Mouse (Mus musculus) embryonic facial prominence, embryonic 15.5 days (tissue): ENCODE results near the gene Bicd2. TPM values are rescaled to one million over a fixed set of nuclear protein-coding genes. Genes with fewer than 3 reads are reported as not detected.

Experiments used
- ATAC-seq: fragments of 200-750 bp; cut with Nextera tagmentation; 2 replicates; pipeline ENCODE4 v1.8.0; 2017; ENCODE audit warnings: low read depth, moderate TSS enrichment; ENCODE audit not compliant: insufficient number of reproducible peaks, low FRiP score, low TSS enrichment
- H3K27ac ChIP-seq: fragments of 300-500 bp; sonication (generic); replicated peaks from 2 replicates; pipeline ENCODE4 v1.5.1; 2015; ENCODE audit warnings: mild to moderate bottlenecking, inconsistent platforms
- H3K27me3 ChIP-seq: fragments of 300-500 bp; sonication (generic); 2 replicates; pipeline ENCODE4 v1.6.1; 2015; ENCODE audit warnings: inconsistent platforms
- H3K36me3 ChIP-seq: fragments of 300-500 bp; sonication (generic); 2 replicates; pipeline ENCODE4 v1.6.1; 2015; ENCODE audit warnings: mild to moderate bottlenecking, inconsistent platforms
- H3K4me1 ChIP-seq: fragments of 300-500 bp; sonication (generic); 2 replicates; pipeline ENCODE4 v1.6.1; 2015; ENCODE audit warnings: inconsistent platforms
- H3K4me2 ChIP-seq: fragments of 300-500 bp; sonication (generic); replicated peaks from 2 replicates; pipeline ENCODE4 v1.6.1; 2015; ENCODE audit warnings: mild to moderate bottlenecking, inconsistent platforms
- H3K4me3 ChIP-seq: fragments of 300-500 bp; sonication (generic); replicated peaks from 2 replicates; pipeline ENCODE4 v1.5.1; 2015; ENCODE audit warnings: mild to moderate bottlenecking, inconsistent platforms
- H3K9ac ChIP-seq: fragments of 300-500 bp; sonication (generic); 2 replicates; pipeline ENCODE4 v1.6.1; 2015; ENCODE audit warnings: inconsistent platforms
- H3K9me3 ChIP-seq: fragments of 300-500 bp; sonication (generic); replicated peaks from 2 replicates; pipeline ENCODE4 v1.6.1; 2016; ENCODE audit warnings: inconsistent platforms
- WGBS: fragments of 180-500 bp; shearing (Covaris S2); methylation state at CpG from one replicate; pipeline ENCODE4 v1.1.7; 2015; 5-methylcytosine and 5-hydroxymethylcytosine counted together
- polyA plus RNA-seq: library from polyadenylated mRNA; unstranded; fragments of >200 nt; fragmentation: Nextera tagmentation; extraction: Ambion mirVana; gene quantifications from 2 replicates; pipeline ENCODE4 v1.2.1, GENCODE M21; 2015

Bicd2 gene
- polyA plus RNA-seq, 1 experiment from 2014 or later = 36.0 TPM

DNA sequence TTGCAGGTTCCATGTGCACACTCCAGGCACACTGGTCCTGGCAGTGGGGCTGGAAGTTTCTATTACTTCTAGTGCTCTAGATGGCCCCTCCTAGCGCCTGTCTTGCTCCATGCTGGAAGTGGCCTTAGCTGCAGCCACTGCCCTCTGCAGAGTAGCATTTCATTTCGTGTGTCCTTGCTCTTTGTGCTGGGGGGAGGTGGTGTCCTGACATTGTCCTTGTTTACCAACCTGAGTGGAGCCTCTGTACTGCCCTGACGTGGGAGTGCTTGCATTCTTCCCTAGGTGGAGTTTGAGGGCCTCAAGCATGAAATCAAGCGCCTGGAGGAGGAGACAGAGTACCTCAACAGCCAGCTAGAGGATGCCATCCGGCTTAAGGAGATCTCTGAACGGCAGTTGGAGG is 36.2 kb downstream of the Bicd2 start:
- H3K27me3 ChIP-seq = no peaks in the 10 kb centered on the region
- no peak overlapping the region for H3K27ac ChIP-seq
- H3K4me1 ChIP-seq = peaks cover 8% of the 10 kb centered on the region; the same call in 1 of the 2 replicates
- 81% methylated on average over 6 of the region's 6 CpGs for WGBS
- no peak overlapping the region for H3K9ac ChIP-seq
- no peak overlapping the region for H3K4me2 ChIP-seq
- peaks cover 68% of the 10 kb centered on the region for H3K36me3 ChIP-seq
- no peak overlapping the region for H3K4me3 ChIP-seq
- H3K9me3 ChIP-seq = no peaks in the 10 kb centered on the region
- no peak for ATAC-seq

DNA sequence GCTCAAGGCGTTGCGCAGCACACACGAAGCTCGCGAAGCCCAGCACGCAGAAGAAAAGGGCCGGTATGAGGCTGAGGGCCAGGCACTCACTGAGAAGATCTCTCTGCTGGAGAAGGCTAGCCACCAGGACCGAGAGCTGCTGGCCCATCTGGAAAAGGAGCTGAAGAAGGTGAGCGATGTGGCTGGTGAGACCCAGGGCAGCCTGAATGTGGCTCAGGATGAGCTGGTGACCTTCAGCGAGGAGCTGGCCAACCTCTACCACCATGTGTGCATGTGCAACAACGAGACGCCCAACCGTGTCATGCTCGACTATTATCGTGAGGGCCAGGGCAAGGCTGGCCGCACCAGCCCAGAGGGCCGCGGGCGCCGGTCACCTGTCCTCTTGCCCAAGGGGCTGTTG is 37.9 kb downstream of the Bicd2 start:
- Histone ChIP-seq H3K27me3 (no peaks in the 10 kb centered on the region), H3K27ac (no peak overlapping the region), H3K4me2 (no peak overlapping the region), H3K4me1 (peaks cover 8% of the 10 kb centered on the region; the same call in 1 of the 2 replicates), H3K9ac (no peak overlapping the region), H3K36me3 (peaks cover 85% of the 10 kb centered on the region), H3K9me3 (no peaks in the 10 kb centered on the region), H3K4me3 (no peak overlapping the region)
- no peak for ATAC-seq
- WGBS = 94% methylated on average over 20 of the region's 20 CpGs

DNA sequence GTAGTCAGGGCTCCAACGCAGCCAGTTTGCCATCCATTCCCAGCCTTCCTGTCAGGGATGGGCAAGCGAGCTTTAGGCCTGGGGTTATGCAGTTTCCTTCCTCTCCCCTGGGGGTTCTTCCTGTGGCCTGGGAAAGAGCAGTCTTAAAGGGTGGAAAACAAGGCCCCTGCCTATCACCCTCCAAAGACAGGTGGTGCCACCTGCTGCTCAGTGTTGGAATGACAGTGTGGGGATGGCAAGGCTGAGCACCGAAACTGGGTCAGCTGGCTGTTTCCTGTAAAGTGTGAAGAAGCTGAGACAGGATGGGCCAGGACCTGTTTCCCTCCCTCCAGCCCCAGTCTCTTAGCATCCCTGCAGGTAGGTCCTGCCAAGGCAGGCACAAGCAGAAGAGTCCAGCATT is 39.8 kb downstream of the Bicd2 start:
- Histone ChIP-seq H3K4me1 (peaks cover 8% of the 10 kb centered on the region; the same call in 1 of the 2 replicates), H3K9ac (no peak overlapping the region), H3K27me3 (no peaks in the 10 kb centered on the region), H3K4me3 (no peak overlapping the region), H3K9me3 (no peaks in the 10 kb centered on the region), H3K4me2 (no peak overlapping the region), H3K27ac (no peak overlapping the region), H3K36me3 (peaks cover 84% of the 10 kb centered on the region)
- 14% methylated on average over 3 of the region's 3 CpGs for WGBS
- ATAC-seq = no peak

DNA sequence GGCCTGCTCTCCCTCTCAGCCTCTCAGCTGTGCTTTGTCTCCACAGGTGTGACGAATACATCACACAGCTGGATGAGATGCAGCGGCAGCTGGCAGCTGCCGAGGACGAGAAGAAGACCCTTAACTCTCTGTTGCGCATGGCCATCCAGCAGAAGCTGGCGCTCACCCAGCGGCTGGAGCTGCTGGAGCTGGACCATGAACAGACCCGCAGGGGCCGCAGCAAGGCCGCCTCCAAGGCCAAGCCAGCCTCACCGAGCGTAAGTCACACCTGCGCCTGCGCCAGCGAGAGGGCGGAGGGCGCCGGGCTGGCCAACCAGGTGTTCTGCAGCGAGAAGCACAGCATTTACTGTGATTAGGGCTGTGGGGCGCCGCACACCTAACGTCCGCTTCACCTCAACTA is 41.6 kb downstream of the Bicd2 start:
- Histone ChIP-seq H3K27ac (no peak overlapping the region), H3K4me2 (no peak overlapping the region), H3K36me3 (peaks cover 75% of the 10 kb centered on the region), H3K9ac (no peak overlapping the region), H3K4me3 (no peak overlapping the region), H3K4me1 (peaks cover 8% of the 10 kb centered on the region; the same call in 1 of the 2 replicates), H3K27me3 (no peaks in the 10 kb centered on the region), H3K9me3 (no peaks in the 10 kb centered on the region)
- 92% methylated on average over 22 of the region's 23 CpGs for WGBS
- ATAC-seq = no peak

DNA sequence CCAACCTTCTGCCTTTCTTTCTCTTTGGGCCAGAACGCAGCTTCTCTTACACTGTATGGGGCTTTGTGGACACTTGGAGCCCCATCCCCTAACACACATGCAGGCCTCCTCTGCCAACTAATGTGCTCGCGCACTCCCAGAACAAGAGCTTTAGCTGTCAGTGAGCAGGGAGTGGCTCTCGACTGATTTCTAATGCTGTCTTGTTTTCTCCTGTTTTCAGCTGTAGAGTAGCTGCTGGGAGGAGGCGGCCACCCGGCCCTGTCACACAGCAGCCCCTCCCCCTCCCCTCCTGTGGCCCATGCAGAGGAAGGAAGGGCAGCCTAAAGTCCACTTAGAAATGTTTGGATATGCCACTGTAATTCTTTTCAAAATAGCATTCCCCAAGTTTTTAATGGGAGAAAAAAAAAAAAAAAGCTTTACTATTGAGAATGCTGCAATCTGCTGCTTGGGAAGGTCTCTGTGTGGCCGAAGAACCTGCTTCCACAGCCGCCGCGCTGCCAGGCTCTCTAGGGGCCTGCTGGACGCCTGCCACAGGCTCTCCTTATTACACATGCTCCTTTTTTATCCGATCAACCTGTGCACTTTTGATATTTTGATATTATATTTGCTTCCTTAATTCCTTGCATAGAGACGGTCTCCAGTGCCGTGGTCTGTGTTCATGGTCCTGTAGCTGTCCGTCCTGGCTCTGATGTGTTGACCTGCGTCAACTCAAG is 43.5 kb downstream of the Bicd2 start:
- ATAC-seq = no peak
- 82% methylated on average over 16 of the region's 16 CpGs for WGBS
- Histone ChIP-seq H3K27me3 (no peaks in the 10 kb centered on the region), H3K4me1 (peaks cover 8% of the 10 kb centered on the region; the same call in 1 of the 2 replicates), H3K36me3 (peaks cover 60% of the 10 kb centered on the region), H3K27ac (no peak overlapping the region), H3K4me2 (no peak overlapping the region), H3K9ac (no peak overlapping the region), H3K4me3 (no peak overlapping the region), H3K9me3 (no peaks in the 10 kb centered on the region)

DNA sequence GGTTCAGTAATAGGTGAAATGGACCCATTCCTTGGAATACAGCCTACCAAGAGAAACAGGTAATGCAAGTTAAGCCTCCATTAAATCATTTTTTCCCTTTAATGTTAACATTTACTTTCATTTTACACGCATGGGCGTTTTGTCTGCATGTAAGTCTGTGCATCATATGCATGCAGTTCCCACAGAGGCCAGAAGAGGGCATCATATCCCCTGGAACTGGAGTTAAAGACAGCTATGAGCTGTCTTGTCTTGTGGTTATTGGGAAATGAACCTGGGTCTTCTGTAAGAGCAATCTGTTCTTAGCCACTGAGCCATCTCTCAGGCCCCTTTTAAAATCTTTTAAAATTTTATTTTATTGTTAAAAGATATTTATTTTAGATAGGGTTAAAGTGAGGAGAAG is 50.0 kb downstream of the Bicd2 start:
- ATAC-seq = no peak
- no peak overlapping the region for H3K27ac ChIP-seq

DNA sequence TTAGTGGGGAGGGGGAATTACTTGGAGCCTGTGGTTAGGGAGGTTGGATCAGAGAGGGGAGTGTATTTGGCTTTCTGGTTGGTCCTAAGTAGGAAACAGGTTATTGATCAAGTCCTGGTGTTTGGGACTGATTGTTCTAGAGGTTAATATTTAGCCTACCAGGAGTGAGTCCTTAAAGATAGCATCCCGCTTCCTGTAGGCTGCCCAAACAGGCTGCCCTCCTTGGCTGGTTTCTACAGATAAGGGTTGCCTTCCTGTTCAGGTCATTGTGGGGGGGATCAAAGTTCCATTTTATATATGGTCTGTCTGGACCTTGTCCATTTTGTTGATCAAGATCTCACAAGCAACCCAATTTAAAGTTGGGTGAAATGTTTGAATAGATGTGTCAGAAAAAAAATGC is 52.2 kb downstream of the Bicd2 start:
- 93% methylated on average over 1 of the region's 1 CpGs for WGBS
- Histone ChIP-seq H3K9me3 (no peaks in the 10 kb centered on the region), H3K36me3 (0 out of 2 replicates have a peak, but pooled peaks cover 13% of the 10 kb centered on the region), H3K4me3 (no peak overlapping the region), H3K27ac (no peak overlapping the region), H3K4me1 (no peaks in the 10 kb centered on the region), H3K4me2 (no peak overlapping the region), H3K27me3 (no peaks in the 10 kb centered on the region), H3K9ac (no peak overlapping the region)
- no peak for ATAC-seq

More for the DNA sequence above, 50.0 kb downstream of the Bicd2 start:
- H3K9me3 ChIP-seq = no peaks in the 10 kb centered on the region
- H3K4me1 ChIP-seq = no peaks in the 10 kb centered on the region
- no peak overlapping the region for H3K9ac ChIP-seq
- no peaks in the 10 kb centered on the region for H3K27me3 ChIP-seq
- no peak overlapping the region for H3K4me3 ChIP-seq
- H3K36me3 ChIP-seq = peaks cover 21% of the 10 kb centered on the region
- WGBS = 96% methylated on average over 2 of the region's 2 CpGs
- H3K4me2 ChIP-seq = no peak overlapping the region

DNA sequence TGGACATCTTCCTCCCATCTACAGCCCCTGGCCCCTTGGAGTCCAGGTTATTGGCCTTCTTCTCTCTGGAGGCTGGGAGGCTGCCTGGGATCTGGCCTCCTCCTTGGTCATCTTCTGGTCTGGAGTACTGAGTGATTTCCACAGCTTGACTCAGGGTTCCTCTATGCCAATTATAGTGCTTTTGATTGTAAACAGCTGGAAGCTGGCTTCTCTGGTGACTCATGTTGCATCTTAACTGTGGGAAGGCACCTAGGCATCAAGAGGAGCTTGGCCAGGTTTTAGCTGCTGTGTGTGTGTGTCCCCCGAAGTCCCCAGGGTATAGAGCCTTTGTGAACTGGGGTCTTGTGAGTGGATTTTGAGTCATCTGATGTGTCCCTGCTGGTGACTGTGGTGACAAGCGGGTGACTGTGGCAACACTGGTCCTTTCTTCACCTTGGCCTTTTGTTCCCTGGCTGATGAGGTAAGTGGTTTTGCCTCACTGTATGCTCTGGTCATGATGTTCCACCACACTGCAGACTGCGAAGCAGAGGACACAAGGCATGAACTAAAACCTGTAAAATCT is 53.6 kb downstream of the Bicd2 start:
- no peak overlapping the region for H3K9ac ChIP-seq
- ATAC-seq = no peak
- 0 out of 2 replicates have a peak, but pooled peaks cover 9% of the 10 kb centered on the region for H3K36me3 ChIP-seq
- no peak overlapping the region for H3K27ac ChIP-seq
- H3K4me2 ChIP-seq = no peak overlapping the region
- H3K4me3 ChIP-seq = no peak overlapping the region
- 95% methylated on average over 3 of the region's 3 CpGs for WGBS
- no peaks in the 10 kb centered on the region for H3K27me3 ChIP-seq
- H3K9me3 ChIP-seq = no peaks in the 10 kb centered on the region
- no peaks in the 10 kb centered on the region for H3K4me1 ChIP-seq

DNA sequence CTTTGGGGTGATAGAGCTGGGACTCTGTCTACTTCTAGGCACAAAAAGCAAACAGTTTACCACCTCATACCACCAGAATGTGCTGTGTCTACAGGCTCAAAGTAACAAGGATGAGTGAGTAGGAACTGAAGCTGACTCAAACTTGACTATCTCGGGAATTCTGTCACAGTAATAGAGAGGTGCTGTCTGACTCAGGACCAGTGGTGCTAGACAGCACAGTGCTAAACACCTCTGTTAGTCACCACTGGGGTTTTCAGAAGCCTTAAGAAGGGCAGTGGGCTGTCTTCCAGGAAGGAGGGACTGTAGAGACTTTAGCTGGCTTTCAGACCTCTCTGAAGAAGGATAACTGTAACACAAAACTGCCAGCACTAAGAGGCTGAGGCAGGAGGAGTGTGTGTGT is 55.4 kb downstream of the Bicd2 start:
- no peak overlapping the region for H3K9ac ChIP-seq
- no peak overlapping the region for H3K27ac ChIP-seq
- no peak overlapping the region for H3K4me2 ChIP-seq
- no peaks in the 10 kb centered on the region for H3K4me1 ChIP-seq
- no peaks in the 10 kb centered on the region for H3K27me3 ChIP-seq
- H3K9me3 ChIP-seq = no peaks in the 10 kb centered on the region
- no peak for ATAC-seq
- WGBS = 81% methylated on average over 1 of the region's 1 CpGs
- no peak overlapping the region for H3K4me3 ChIP-seq
- H3K36me3 ChIP-seq = no peaks in the 10 kb centered on the region

DNA sequence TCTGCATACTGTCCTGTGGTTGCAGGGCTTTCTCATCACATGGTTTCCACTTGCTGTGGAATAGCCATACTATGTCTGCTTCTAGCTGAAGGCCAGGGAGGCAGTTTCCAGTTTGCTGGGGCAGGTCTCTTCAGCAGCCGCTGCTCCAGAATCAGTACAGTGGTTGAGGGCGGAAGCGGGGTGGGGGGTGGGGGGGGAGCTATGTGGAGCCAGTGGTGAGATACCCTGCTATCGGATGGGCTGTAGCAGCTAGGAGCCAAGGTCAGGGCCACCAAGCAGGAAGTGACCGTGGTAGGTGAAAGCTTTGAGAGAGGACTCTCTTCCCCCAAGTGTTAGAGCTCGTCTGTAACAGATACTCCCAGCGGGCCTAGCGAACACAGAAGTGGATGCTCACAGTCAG is 56.8 kb downstream of the Bicd2 start:
- Histone ChIP-seq H3K9ac (no peak overlapping the region), H3K36me3 (no peaks in the 10 kb centered on the region), H3K4me1 (no peaks in the 10 kb centered on the region), H3K4me2 (no peak overlapping the region), H3K27ac (no peak overlapping the region), H3K4me3 (no peak overlapping the region), H3K27me3 (no peaks in the 10 kb centered on the region), H3K9me3 (no peaks in the 10 kb centered on the region)
- ATAC-seq = no peak
- WGBS = 74% methylated on average over 8 of the region's 8 CpGs

DNA sequence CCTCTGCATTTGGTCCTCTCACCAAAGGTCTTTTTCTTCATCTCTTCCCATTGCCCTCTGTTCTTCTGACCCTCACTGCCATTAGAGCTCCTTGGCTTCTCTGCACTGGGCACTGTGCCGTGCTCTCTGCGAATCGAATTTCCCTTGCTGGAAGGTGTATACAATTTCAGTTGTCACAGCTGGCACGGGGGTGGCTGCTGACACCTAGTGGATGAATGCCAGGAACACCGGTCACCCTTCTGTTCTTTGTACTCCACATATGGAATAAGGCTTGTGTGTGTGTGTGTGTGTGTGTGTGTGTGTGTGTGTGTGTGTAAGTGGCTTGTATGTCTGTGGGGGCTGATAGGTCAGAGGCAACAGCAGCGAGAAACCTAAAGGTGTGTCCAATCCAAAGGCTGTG is 58.8 kb downstream of the Bicd2 start:
- Histone ChIP-seq H3K4me2 (no peak overlapping the region), H3K27ac (no peak overlapping the region), H3K4me3 (no peak overlapping the region), H3K27me3 (no peaks in the 10 kb centered on the region), H3K4me1 (no peaks in the 10 kb centered on the region), H3K36me3 (no peaks in the 10 kb centered on the region), H3K9me3 (no peaks in the 10 kb centered on the region), H3K9ac (no peak overlapping the region)
- ATAC-seq = no peak; the same call in 1 of the 2 replicates
- 32% methylated on average over 6 of the region's 6 CpGs for WGBS

DNA sequence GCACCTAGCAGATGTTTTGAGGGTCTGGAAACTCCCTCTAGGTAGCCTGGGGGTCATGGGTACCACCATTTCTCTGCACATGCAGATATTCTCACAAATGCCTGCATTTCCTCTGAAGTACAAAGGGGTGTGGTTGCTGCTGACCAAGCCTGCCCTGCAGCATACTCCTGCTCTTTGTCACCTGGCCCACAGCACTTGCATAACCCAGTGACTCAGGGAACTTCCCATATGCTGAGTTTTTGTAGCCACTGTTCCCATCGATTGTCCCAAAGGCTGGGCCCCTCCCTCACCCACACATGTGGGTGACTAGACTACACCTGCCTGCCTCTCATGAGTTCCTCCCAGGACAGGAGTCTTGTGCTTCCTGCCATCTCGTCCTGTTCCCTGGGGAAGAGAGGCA is 61.2 kb downstream of the Bicd2 start:
- Histone ChIP-seq H3K4me1 (no peaks in the 10 kb centered on the region), H3K27me3 (no peaks in the 10 kb centered on the region), H3K27ac (no peak overlapping the region), H3K36me3 (no peaks in the 10 kb centered on the region), H3K4me3 (no peak overlapping the region), H3K4me2 (no peak overlapping the region), H3K9ac (no peak overlapping the region), H3K9me3 (no peaks in the 10 kb centered on the region)
- no peak for ATAC-seq
- 58% methylated on average over 2 of the region's 2 CpGs for WGBS
